Mouse (Mus musculus): ENCODE results near the gene Pogz. TPM values are rescaled to one million over a fixed set of nuclear protein-coding genes. Genes with fewer than 3 reads are reported as not detected.

Gene Pogz
- polyA plus RNA-seq, 1 experiment from 2014 or later = 12.7 TPM

DNA sequence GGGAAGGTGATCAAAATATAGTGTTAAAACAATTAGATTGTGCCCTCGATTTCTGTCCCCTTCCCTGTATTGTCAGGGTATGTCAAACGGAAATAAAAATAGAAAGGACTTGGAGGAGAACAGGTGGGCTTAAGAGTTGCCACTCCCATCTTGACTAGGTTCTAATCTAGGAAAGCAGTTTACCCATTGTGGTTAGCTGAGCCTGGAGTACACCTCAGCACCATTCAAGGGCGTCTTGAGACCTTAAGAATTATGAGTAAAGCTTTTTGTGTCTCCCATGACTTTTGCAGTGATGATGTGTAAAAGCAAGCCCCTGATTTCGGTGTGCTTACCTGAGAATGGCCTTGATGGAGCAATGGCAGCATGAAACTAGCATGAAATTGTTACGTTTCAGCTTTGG is 1.7 kb downstream of the Pogz start:
- no peaks in the 10 kb centered on the region for H3K9me3 ChIP-seq (ENCODE audit: control insufficient read depth, low read length)
- H3K9ac ChIP-seq (ENCODE audit: low read depth, low read length) = no peak overlapping the region
- H3K4me1 ChIP-seq (replicated peaks; ENCODE audit: control insufficient read depth, insufficient read depth, low read length) = peaks cover 17% of the 10 kb centered on the region
- DNase-seq (ENCODE audit: low spot score) = no peak
- no peaks in the 10 kb centered on the region for H3K27me3 ChIP-seq (replicated peaks; ENCODE audit: control insufficient read depth, insufficient read depth, low read length)
- ATAC-seq (replicated peaks; ENCODE audit: low FRiP score) = no peak
- H3K4me3 ChIP-seq (ENCODE audit: low read depth, low read length) = peak overlapping the region; percentile 76
- 65% methylated on average over 5 of the region's 5 CpGs for WGBS
- H3K27ac ChIP-seq (ENCODE audit: low read depth, low read length) = peak overlapping the region; percentile 50; the same call in 1 of the 2 replicates
- no peaks in the 10 kb centered on the region for H3K36me3 ChIP-seq (ENCODE audit: control insufficient read depth, insufficient read depth, low read length)
- peak overlapping the region; percentile 69 for H3K4me2 ChIP-seq

DNA sequence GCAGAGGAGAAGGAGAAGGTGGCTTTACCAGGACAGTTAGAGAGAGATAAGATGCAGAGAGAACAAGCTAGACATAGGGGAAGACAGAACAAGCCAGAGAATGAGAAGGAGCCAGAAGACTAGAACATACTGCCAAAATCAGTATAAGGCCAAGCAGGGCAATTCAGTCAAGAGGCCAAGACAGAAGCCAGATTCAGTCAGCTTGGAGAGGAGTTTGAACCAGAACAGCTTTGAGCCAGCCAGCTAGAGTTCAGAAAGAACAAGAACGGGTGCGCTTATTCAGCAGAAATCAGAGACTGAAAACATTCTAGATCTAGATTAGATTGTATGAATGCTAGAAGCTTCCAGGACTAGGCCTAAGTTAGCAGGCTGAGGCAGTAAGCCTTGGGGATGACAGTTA is 10.0 kb downstream of the Pogz start:
- H3K27me3 ChIP-seq (replicated peaks; ENCODE audit: control insufficient read depth, insufficient read depth, low read length) = no peaks in the 10 kb centered on the region
- H3K9ac ChIP-seq (ENCODE audit: low read depth, low read length) = no peak overlapping the region
- ATAC-seq (replicated peaks; ENCODE audit: low FRiP score) (no peak), DNase-seq (ENCODE audit: low spot score) (no peak)
- no peaks in the 10 kb centered on the region; the same call in 1 of the 2 replicates for H3K4me1 ChIP-seq (replicated peaks; ENCODE audit: control insufficient read depth, insufficient read depth, low read length)
- no peaks in the 10 kb centered on the region for H3K36me3 ChIP-seq (ENCODE audit: control insufficient read depth, insufficient read depth, low read length)
- no peak overlapping the region for H3K4me2 ChIP-seq
- no peak overlapping the region for H3K4me3 ChIP-seq (ENCODE audit: low read depth, low read length)
- H3K9me3 ChIP-seq (ENCODE audit: control insufficient read depth, low read length) = no peaks in the 10 kb centered on the region
- 88% methylated on average over 2 of the region's 2 CpGs for WGBS
- no peak overlapping the region for H3K27ac ChIP-seq (ENCODE audit: low read depth, low read length)

DNA sequence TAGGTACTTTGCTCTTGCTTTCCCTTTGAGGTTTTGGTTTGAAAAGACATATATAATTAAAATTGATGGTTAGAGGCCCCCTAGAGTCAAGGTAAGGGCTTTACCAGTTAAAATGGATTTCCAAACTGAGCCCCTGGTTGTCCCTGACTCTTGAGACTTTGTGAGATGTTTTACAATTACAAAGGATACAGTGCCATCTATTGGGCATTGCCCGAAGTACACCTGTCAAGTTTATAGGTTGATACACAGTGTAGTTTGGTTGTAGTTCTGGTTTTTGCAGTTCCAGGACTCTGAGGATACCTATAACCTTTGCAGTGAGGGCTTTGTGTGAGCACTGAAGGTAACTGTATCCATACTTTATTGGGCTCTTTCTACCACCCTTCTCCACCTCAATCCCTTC is 12.0 kb downstream of the Pogz start:
- ATAC-seq (replicated peaks; ENCODE audit: low FRiP score) (peak; percentile 49; the same call in 1 of the 2 replicates), DNase-seq (ENCODE audit: low spot score) (no peak)
- H3K36me3 ChIP-seq (ENCODE audit: control insufficient read depth, insufficient read depth, low read length) = no peaks in the 10 kb centered on the region
- H3K4me3 ChIP-seq (ENCODE audit: low read depth, low read length) = no peak overlapping the region
- no peak overlapping the region for H3K4me2 ChIP-seq
- H3K27me3 ChIP-seq (replicated peaks; ENCODE audit: control insufficient read depth, insufficient read depth, low read length) = no peaks in the 10 kb centered on the region
- no peak overlapping the region for H3K9ac ChIP-seq (ENCODE audit: low read depth, low read length)
- H3K9me3 ChIP-seq (ENCODE audit: control insufficient read depth, low read length) = no peaks in the 10 kb centered on the region
- no peaks in the 10 kb centered on the region; the same call in 1 of the 2 replicates for H3K4me1 ChIP-seq (replicated peaks; ENCODE audit: control insufficient read depth, insufficient read depth, low read length)
- no peak overlapping the region for H3K27ac ChIP-seq (ENCODE audit: low read depth, low read length)
- 8% methylated on average over 1 of the region's 1 CpGs for WGBS

GRCm38 (mm10) chr3:94851731-94852130 is 14.4 kb downstream of the Pogz start:
- Histone ChIP-seq H3K4me1 (replicated peaks; ENCODE audit: control insufficient read depth, insufficient read depth, low read length) (no peaks in the 10 kb centered on the region; the same call in 1 of the 2 replicates), H3K36me3 (ENCODE audit: control insufficient read depth, insufficient read depth, low read length) (peaks cover 13% of the 10 kb centered on the region), H3K27ac (ENCODE audit: low read depth, low read length) (no peak overlapping the region), H3K27me3 (replicated peaks; ENCODE audit: control insufficient read depth, insufficient read depth, low read length) (no peaks in the 10 kb centered on the region), H3K4me3 (ENCODE audit: low read depth, low read length) (no peak overlapping the region), H3K9ac (ENCODE audit: low read depth, low read length) (no peak overlapping the region), H3K9me3 (ENCODE audit: control insufficient read depth, low read length) (no peaks in the 10 kb centered on the region), H3K4me2 (no peak overlapping the region)
- WGBS = 47% methylated on average over 3 of the region's 3 CpGs
- DNase-seq (ENCODE audit: low spot score) (no peak), ATAC-seq (replicated peaks; ENCODE audit: low FRiP score) (no peak)

DNA sequence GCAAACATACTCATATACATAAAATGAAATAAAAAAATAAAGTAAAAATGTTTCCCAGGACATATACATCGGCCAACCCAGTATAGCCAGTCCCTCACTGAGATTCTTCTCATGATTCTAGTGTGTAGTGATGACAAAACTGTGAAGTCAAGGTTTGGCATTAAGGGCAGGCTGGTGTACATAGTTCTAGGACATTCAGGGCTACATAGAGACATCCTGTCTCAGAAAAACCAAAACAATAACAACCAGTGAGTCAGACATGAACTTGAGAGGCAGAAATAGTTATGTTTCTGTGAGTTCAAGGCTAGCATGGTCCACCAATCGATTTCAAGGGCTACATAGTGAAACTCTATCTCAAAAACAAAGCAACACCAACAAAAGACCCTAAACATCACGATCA is 14.8 kb downstream of the Pogz start:
- Histone ChIP-seq H3K9ac (ENCODE audit: low read depth, low read length) (no peak overlapping the region), H3K4me3 (ENCODE audit: low read depth, low read length) (no peak overlapping the region), H3K4me1 (replicated peaks; ENCODE audit: control insufficient read depth, insufficient read depth, low read length) (no peaks in the 10 kb centered on the region; the same call in 1 of the 2 replicates), H3K36me3 (ENCODE audit: control insufficient read depth, insufficient read depth, low read length) (peaks cover 16% of the 10 kb centered on the region), H3K27me3 (replicated peaks; ENCODE audit: control insufficient read depth, insufficient read depth, low read length) (no peaks in the 10 kb centered on the region), H3K4me2 (no peak overlapping the region), H3K9me3 (ENCODE audit: control insufficient read depth, low read length) (no peaks in the 10 kb centered on the region), H3K27ac (ENCODE audit: low read depth, low read length) (no peak overlapping the region)
- ATAC-seq (replicated peaks; ENCODE audit: low FRiP score) (no peak), DNase-seq (ENCODE audit: low spot score) (no peak)
- 78% methylated on average over 3 of the region's 3 CpGs for WGBS

DNA sequence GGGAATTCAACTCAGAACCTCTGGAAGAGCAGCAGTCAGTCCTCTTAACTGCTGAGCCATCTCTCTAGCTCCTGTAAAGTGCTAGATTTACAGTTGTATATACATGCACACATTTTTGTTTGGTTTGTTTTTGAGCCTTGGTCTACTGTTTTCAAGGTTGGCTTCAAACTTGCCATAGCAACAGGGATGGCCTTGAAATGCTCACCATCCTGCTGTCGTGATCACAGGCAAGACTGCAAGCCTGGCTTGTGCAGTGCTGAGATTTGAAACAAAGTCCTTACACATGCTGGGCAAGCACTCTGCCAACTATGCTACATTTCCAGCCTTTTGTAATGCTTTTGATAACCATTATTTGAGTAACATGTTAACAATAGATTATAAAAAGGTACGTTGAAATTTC is 22.1 kb downstream of the Pogz start:
- no peaks in the 10 kb centered on the region for H3K27me3 ChIP-seq (replicated peaks; ENCODE audit: control insufficient read depth, insufficient read depth, low read length)
- no peaks in the 10 kb centered on the region for H3K4me1 ChIP-seq (replicated peaks; ENCODE audit: control insufficient read depth, insufficient read depth, low read length)
- H3K27ac ChIP-seq (ENCODE audit: low read depth, low read length) = no peak overlapping the region
- DNase-seq (ENCODE audit: low spot score) (no peak), ATAC-seq (replicated peaks; ENCODE audit: low FRiP score) (no peak)
- WGBS = 82% methylated on average over 2 of the region's 2 CpGs
- no peaks in the 10 kb centered on the region for H3K9me3 ChIP-seq (ENCODE audit: control insufficient read depth, low read length)
- H3K4me2 ChIP-seq = no peak overlapping the region
- H3K9ac ChIP-seq (ENCODE audit: low read depth, low read length) = no peak overlapping the region
- peaks cover 45% of the 10 kb centered on the region for H3K36me3 ChIP-seq (ENCODE audit: control insufficient read depth, insufficient read depth, low read length)
- H3K4me3 ChIP-seq (ENCODE audit: low read depth, low read length) = no peak overlapping the region

GRCm38 (mm10) chr3:94869011-94869410 is 31.6 kb downstream of the Pogz start:
- Histone ChIP-seq H3K9me3 (ENCODE audit: control insufficient read depth, low read length) (no peaks in the 10 kb centered on the region), H3K9ac (ENCODE audit: low read depth, low read length) (no peak overlapping the region), H3K27ac (ENCODE audit: low read depth, low read length) (no peak overlapping the region), H3K4me2 (no peak overlapping the region), H3K4me3 (ENCODE audit: low read depth, low read length) (no peak overlapping the region), H3K36me3 (ENCODE audit: control insufficient read depth, insufficient read depth, low read length) (peaks cover 48% of the 10 kb centered on the region), H3K4me1 (replicated peaks; ENCODE audit: control insufficient read depth, insufficient read depth, low read length) (no peaks in the 10 kb centered on the region), H3K27me3 (replicated peaks; ENCODE audit: control insufficient read depth, insufficient read depth, low read length) (no peaks in the 10 kb centered on the region)
- no peak for DNase-seq (ENCODE audit: low spot score)
- WGBS = 90% methylated on average over 3 of the region's 3 CpGs
- no peak for ATAC-seq (replicated peaks; ENCODE audit: low FRiP score)

DNA sequence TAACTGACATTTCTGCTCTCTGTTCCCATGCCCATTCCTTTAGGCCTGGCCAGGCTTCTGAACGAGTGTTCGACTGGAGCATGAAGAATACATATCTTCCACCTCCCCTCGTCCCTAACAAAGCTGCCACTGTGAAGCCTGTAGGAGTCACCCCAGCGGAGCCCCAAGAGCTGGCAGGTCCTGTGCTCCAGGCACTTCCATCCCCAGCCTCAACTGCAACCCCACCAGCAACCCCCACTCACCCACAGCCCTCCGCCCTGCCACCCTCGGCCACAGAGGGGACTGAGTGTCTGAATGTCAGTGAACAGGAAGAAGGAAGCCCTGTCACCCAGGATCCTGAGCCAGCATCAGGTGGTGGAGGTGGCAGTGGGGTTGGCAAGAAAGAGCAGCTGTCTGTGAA is 41.3 kb downstream of the Pogz start:
- Histone ChIP-seq H3K9me3 (ENCODE audit: control insufficient read depth, low read length) (no peaks in the 10 kb centered on the region), H3K36me3 (ENCODE audit: control insufficient read depth, insufficient read depth, low read length) (peaks cover 46% of the 10 kb centered on the region), H3K4me1 (replicated peaks; ENCODE audit: control insufficient read depth, insufficient read depth, low read length) (no peaks in the 10 kb centered on the region), H3K27ac (ENCODE audit: low read depth, low read length) (no peak overlapping the region), H3K27me3 (replicated peaks; ENCODE audit: control insufficient read depth, insufficient read depth, low read length) (no peaks in the 10 kb centered on the region), H3K9ac (ENCODE audit: low read depth, low read length) (no peak overlapping the region), H3K4me2 (no peak overlapping the region), H3K4me3 (ENCODE audit: low read depth, low read length) (no peak overlapping the region)
- WGBS = 91% methylated on average over 6 of the region's 6 CpGs
- DNase-seq (ENCODE audit: low spot score) (no peak), ATAC-seq (replicated peaks; ENCODE audit: low FRiP score) (no peak)

- H3K27ac ChIP-seq (ENCODE audit: low read depth, low read length) = no peak overlapping the region
- no peak overlapping the region for H3K4me2 ChIP-seq
- no peak overlapping the region for H3K9ac ChIP-seq (ENCODE audit: low read depth, low read length)
- no peak overlapping the region for H3K4me3 ChIP-seq (ENCODE audit: low read depth, low read length)
- peaks cover 44% of the 10 kb centered on the region for H3K36me3 ChIP-seq (ENCODE audit: control insufficient read depth, insufficient read depth, low read length)
- ATAC-seq (replicated peaks; ENCODE audit: low FRiP score) (no peak), DNase-seq (ENCODE audit: low spot score) (no peak)
- 78% methylated on average over 4 of the region's 4 CpGs for WGBS
- H3K4me1 ChIP-seq (replicated peaks; ENCODE audit: control insufficient read depth, insufficient read depth, low read length) = peaks cover 11% of the 10 kb centered on the region
- H3K9me3 ChIP-seq (ENCODE audit: control insufficient read depth, low read length) = no peaks in the 10 kb centered on the region
- H3K27me3 ChIP-seq (replicated peaks; ENCODE audit: control insufficient read depth, insufficient read depth, low read length) = no peaks in the 10 kb centered on the region
These were observed 44.5 kb downstream of the Pogz start for GRCm38 (mm10) chr3:94881840-94882239.

Measured in liver, embryonic 11.5 days (tissue).